Mouse (Mus musculus) liver, adult 2 months (tissue): ENCODE results near the gene Med26.

Experiments
- CTCF ChIP-seq: fragments of 200-500 bp; IDR thresholded peaks from 2 replicates; pipeline ENCODE4 v1.5.1; 2011; ENCODE audit warnings: low read depth, low read length, control low read depth
- POLR2A ChIP-seq: fragments of 200-500 bp; IDR thresholded peaks from 2 replicates; pipeline ENCODE4 v1.6.1; 2011; ENCODE audit warnings: low read length, control low read depth; ENCODE audit not compliant: insufficient read depth; ENCODE audit errors: extremely low read depth

DNA sequence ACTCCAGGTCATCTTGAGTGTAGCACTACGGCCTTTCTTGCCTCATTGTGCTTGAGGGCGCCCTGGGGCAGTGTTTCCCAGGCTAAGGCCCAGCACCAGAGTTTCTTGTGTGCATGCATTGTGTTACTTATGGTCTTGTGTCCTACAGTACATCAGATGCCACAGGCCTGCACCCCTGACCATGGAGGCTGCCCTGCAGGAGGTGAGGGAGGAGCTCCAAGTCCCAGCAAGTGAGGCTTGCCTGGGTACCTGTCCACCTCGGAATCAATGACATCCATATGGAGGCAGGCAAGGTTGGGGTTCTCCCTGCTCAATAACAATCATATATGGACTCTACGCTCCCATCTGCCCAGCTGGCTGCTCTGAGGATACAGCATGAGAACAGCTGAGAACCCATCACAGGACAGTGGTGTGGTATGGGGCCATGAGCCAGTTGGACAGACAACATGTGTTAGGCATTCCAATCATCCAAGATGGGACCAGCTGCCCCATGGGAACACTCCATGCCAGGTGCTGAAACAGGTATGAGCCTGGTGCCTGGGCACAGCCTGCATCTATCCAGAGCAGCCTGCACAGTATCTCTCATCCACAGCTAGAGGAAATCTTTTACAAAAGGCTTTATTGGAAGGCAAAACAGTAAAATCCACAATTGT lies 88.1 kb downstream of the Med26 start:
- no peak for TF ChIP-seq CTCF
- TF ChIP-seq POLR2A, result no peak
